Mouse (Mus musculus): ENCODE measurements around the gene Mypn. TPM values are rescaled to one million over a fixed set of nuclear protein-coding genes. Genes with fewer than 3 reads are reported as not detected.

Gene Mypn
- total RNA-seq, 2 experiments from 2014 or later, result 4.0 to 4.3 TPM

DNA sequence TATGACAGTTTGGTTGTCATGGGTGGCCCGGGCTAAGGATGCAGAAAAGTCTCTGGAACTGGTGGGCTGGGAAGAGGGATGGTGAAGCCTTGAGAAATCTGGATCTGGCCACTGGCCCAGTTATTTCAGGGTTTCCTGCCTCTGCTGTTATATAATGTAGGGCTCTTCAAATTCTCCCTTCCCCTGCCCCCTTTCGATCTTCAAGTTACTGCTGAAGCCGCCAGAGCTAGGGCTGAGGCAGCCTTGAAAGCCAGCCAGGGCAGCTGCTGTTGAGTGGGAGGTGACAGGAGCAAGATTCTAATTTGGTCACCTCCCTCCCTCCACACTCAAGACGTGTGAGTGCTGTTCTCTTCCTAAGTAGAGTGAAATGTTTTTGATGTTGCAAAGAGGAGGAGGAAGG, 46.8 kb downstream of the Mypn start:
- intact Hi-C loops (cut with DNase I), result loop anchor here (10.0 kb wide), 2 partner anchors 88 to 218 kb away; partner anchors contain the start of gene Herc4
- no peak for DNase-seq

DNA sequence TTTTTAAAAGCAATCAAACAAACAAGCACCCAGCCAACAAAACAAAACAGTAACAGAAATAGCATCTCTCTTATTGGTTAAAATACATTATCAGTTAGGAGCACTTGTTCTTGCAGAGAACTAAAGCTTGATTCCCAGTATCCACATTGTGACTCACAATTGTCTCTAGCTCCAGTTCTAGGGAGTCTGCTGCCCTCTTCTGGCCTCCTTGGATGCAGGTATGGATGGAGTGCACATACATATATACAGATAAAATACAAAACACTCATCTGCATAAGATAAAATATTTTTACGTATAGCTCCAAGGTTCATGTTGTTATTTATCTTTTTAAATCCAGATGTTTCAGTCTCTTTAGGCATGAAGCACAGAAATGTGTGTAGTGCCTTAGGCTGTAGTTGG, 47.4 kb downstream of the Mypn start:
- no peak for DNase-seq
- intact Hi-C loops (cut with DNase I), result loop anchor here (10.0 kb wide), 2 partner anchors 88 to 218 kb away; partner anchors contain the start of gene Herc4

DNA sequence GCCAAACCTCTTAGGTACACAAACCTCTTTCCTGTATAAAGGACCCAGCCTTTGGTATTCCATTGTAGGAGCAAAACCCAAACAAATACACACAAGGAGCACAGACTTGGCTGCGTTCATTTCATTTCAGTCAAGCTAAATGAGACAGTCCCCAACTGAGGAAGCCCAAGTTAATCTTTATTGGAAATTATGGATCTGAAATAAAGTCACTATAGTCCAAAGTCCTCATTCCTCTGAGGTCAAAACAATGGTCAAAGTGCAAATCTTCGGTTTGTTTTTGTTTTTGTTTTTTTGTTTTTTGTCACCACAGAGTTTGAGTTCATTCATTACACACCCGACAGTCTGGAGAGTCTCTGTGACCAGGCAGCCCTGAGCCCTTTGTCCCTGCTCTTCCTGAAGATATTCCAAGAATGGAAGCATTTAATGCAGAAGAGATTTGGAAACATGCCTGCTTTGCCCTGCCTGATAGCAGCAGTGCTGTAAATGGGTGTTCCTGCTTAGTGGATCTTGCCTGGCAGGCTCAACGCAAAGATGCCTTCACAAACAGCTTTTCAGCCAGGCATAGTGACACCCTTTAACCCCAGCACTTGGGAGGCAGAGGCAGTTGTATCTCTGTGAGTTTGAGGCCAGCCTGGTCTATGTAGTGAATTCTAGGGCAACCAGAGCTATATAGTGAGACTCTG, 47.9 kb downstream of the Mypn start:
- intact Hi-C loops (cut with DNase I), result loop anchor here (10.0 kb wide), 2 partner anchors 89 to 219 kb away; partner anchors contain the start of gene Herc4
- DNase-seq, result no peak

GRCm38 (mm10) chr10:63154726-63155125, 49.0 kb downstream of the Mypn start:
- no peak for DNase-seq
- intact Hi-C loops (cut with DNase I), result loop anchor here (5.0 to 10.0 kb wide), 3 partner anchors 90 to 220 kb away; partner anchors contain the start of gene Herc4

- intact Hi-C loops (cut with DNase I), result loop anchor here (5.0 to 10.0 kb wide), 3 partner anchors 91 to 221 kb away; partner anchors contain the start of gene Herc4
- no peak for DNase-seq
These were observed 49.5 kb downstream of the Mypn start for GRCm38 (mm10) chr10:63154226-63154625.

- intact Hi-C loops (cut with DNase I), result loop anchor here (5.0 to 10.0 kb wide), 3 partner anchors 91 to 221 kb away; partner anchors contain the start of gene Herc4
- DNase-seq, result peak; percentile 76
These were observed 50.2 kb downstream of the Mypn start for GRCm38 (mm10) chr10:63153563-63153962.

GRCm38 (mm10) chr10:63152358-63152757, 51.4 kb downstream of the Mypn start:
- intact Hi-C loops (cut with DNase I), result loop anchor here (5.0 to 10.0 kb wide), 3 partner anchors 92 to 222 kb away; partner anchors contain the start of gene Herc4
- no peak for DNase-seq

DNA sequence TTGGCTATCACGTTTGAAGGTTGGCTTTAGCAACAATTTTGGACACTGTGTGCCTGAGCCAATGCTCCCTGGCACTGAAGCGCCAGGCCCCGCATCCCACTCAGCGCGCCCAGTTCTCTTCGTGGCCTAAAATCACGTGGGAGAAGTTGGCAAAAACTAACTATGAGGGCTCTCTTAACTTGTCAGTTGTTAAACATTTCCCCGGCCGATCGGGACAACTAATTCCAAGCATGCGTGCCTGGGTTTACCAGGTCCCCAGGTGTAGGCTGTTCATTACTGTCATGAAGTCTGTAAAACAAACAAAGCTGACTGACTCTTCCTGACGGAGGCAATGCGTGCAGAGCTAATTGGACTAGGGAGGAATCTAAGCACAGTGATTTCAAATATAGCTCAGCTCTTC, 61.1 kb downstream of the Mypn start:
- intact Hi-C loops (cut with DNase I), result no loop called here
- DNase-seq, result no peak

- intact Hi-C loops (cut with DNase I), result no loop called here
- DNase-seq, result no peak
These were observed 67.3 kb downstream of the Mypn start for GRCm38 (mm10) chr10:63136436-63136835.

- no peak for DNase-seq
- intact Hi-C loops (cut with DNase I), result no loop called here
These were observed 68.1 kb downstream of the Mypn start for GRCm38 (mm10) chr10:63135680-63136079.

- DNase-seq, result no peak
- intact Hi-C loops (cut with DNase I), result no loop called here
These were observed 70.4 kb downstream of the Mypn start for GRCm38 (mm10) chr10:63133326-63133725.

GRCm38 (mm10) chr10:63132356-63132755, 71.4 kb downstream of the Mypn start:
- no peak for DNase-seq
- intact Hi-C loops (cut with DNase I), result no loop called here

DNA sequence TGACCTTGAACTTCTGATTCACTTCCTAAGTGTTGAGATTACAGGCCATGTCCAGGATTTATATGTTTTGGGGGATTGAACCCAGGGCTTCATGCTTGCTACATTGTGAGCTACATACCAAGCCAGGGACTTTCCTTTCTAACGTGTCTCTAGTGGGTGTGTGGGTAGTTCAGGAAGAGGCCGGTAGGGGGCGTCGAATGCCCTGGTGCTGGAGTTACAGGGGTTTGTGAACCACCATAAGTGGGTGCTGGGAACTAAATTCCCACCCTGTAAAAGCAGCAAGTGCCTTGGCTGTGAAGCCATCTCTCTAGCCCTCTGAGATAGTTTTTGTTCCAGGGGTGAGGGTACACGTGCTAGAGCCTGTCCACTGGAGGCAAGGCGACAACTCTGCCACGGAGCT, 73.3 kb downstream of the Mypn start:
- DNase-seq, result no peak
- intact Hi-C loops (cut with DNase I), result no loop called here

GRCm38 (mm10) chr10:63128256-63128655, 75.5 kb downstream of the Mypn start:
- DNase-seq, result no peak
- intact Hi-C loops (cut with DNase I), result no loop called here

- intact Hi-C loops (cut with DNase I), result no loop called here
- DNase-seq, result no peak
These were observed 76.6 kb downstream of the Mypn start for GRCm38 (mm10) chr10:63127156-63127555.

DNA sequence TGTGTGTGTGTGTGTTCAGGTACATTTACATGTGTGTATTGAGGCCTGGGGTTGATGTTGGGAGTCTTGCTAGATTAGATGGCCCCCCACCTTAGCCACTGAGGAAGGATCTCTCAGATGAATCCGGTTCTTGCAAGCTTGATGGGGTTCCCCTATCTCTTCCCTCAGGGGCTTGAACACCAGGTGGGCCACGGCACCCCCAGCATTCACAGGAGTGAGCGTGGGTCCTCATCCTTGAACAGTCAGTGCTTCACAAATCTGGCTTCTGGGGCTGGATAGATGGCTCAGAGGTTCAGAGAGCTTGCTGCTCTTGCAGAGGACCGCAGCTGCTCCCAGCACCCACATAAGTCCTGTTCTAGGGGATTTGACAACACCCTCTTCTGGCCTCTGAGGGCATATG, 77.6 kb downstream of the Mypn start:
- intact Hi-C loops (cut with DNase I), result no loop called here
- no peak for DNase-seq

DNA sequence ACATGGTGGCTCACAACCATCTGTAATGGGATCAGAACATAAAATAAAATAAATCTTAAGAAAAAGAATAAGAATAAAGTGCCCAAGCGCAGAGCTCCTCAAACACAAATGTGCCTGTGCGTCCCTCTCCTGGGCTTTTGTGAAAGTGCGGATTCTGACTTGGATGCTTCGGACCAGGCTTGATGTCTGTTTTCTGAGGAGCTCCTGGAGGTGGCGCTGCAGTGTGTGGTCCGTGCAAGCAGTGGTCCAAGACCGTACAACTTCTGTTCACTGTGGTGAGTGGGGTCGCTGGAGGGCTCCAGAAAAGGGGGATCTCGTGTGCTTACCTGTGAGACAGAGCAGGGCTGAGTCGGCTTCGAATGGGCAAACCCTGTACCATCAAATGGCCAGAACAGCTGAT, 78.4 kb downstream of the Mypn start:
- intact Hi-C loops (cut with DNase I), result no loop called here

DNA sequence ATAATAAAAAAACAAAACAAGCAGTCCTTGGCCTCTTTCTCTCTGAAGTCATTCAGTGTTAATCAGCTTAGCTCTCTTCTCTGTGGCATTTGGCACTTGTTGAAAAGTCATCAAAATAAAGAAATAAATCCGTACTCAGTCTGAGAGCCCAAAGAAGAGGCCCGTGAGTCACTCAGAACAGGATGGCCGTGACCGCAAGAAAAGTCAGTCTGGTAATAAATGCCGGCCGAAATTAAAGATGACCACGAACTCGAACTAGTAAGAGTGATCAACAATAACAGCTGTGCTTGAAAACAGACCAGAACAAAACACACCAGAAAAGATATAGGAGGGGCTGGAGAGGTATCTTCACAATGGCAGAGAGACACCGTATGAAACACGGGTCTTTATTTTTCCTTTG, 79.7 kb downstream of the Mypn start:
- intact Hi-C loops (cut with DNase I), result no loop called here
- DNase-seq, result no peak

More for the DNA sequence above, 78.4 kb downstream of the Mypn start:
- no peak for DNase-seq

GRCm38 (mm10) chr10:63123141-63123540, 80.6 kb downstream of the Mypn start:
- intact Hi-C loops (cut with DNase I), result no loop called here
- DNase-seq, result no peak

- peak; percentile 38 for DNase-seq
- intact Hi-C loops (cut with DNase I), result no loop called here
These were observed 81.2 kb downstream of the Mypn start for GRCm38 (mm10) chr10:63122516-63122915.

GRCm38 (mm10) chr10:63121961-63122360, 81.8 kb downstream of the Mypn start:
- intact Hi-C loops (cut with DNase I), result no loop called here

GRCm38 (mm10) chr10:63119916-63120315, 83.8 kb downstream of the Mypn start:
- intact Hi-C loops (cut with DNase I), result loop anchor here (10.0 kb wide), 1 partner anchor 95 kb away; the partner anchor contains the start of genes Hnrnph3 and Pbld2
- DNase-seq, result no peak

More at GRCm38 (mm10) chr10:63121961-63122360, 81.8 kb downstream of the Mypn start:
- DNase-seq, result no peak

Measured in left cerebral cortex, postnatal 4 days (tissue).